ENCODE assay signal across 8 mouse cellular contexts in genomic region chr1:77516203-77516991, GRCm38 (mm10). TPM values are rescaled to one million over a fixed set of nuclear protein-coding genes. Genes with fewer than 3 reads are reported as not detected.
DNase-seq lines count a peak whose midpoint lies in the region; ATAC-seq and TF ChIP-seq lines count a peak whose summit lies in the region.

No protein-coding gene starts in this region.

- no peak for TF ChIP-seq EP300 in MEL (IDR thresholded peaks at IDR 0.05; ENCODE audit: low read depth in 1 of 2, low read length in 2 of 2)

- H3K36me3 ChIP-seq in MEL (ENCODE audit: control insufficient read depth in 1 of 2, insufficient read depth in 2 of 2, low read length in 2 of 2), result no peaks in the 10 kb centered on the region
- no peaks in the 10 kb centered on the region for H3K36me3 ChIP-seq in lung, embryonic 15.5 days

- H3K4me3 ChIP-seq in MEL (ENCODE audit: control insufficient read depth in 1 of 2, insufficient read depth in 1 of 2, low read depth in 2 of 2, low read length in 2 of 2), result no peak overlapping the region
- peak overlapping the region; percentile 67 for H3K4me3 ChIP-seq in lung, embryonic 15.5 days

- no peaks in the 10 kb centered on the region for H3K9me3 ChIP-seq in MEL (replicated peaks; ENCODE audit: insufficient read depth, low read length)
- no peaks in the 10 kb centered on the region for H3K9me3 ChIP-seq in lung, embryonic 15.5 days

- peak overlapping the region; percentile 91 for H3K4me2 ChIP-seq in lung, embryonic 15.5 days

- no peaks in the 10 kb centered on the region for H3K79me2 ChIP-seq in MEL (ENCODE audit: control insufficient read depth, insufficient read depth, low read length, poor library complexity)

- peak; percentile 2; the same call in 1 of the 2 replicates for TF ChIP-seq RAD21 in MEL (IDR thresholded peaks at IDR 0.05; ENCODE audit: low read depth, low read length)

- TF ChIP-seq CTCF in MEL (IDR thresholded peaks at IDR 0.05 in 2 of 3, conservative IDR thresholded peaks at IDR 0.05 in 1 of 3; ENCODE audit: control insufficient read depth in 1 of 3, insufficient read depth in 1 of 3, low read depth in 2 of 3, low read length in 3 of 3, poor library complexity in 1 of 3, severe bottlenecking in 1 of 3), result peak in 1 of 3 experiments; percentile 45; a peak in 3 of 6 replicates

- H3K9ac ChIP-seq in MEL (ENCODE audit: control insufficient read depth, low read depth, low read length, poor library complexity, severe bottlenecking), result no peak overlapping the region
- peak overlapping the region; percentile 50 for H3K9ac ChIP-seq in lung, embryonic 15.5 days

- peak; percentile 55 for ATAC-seq in frontal cortex, adult (ENCODE audit: low TSS enrichment)
- ATAC-seq in hematopoietic stem cell, adult 5-6 weeks (replicated peaks in 1 of 2; ENCODE audit: insufficient read depth in 1 of 2, low FRiP score in 2 of 2, low TSS enrichment in 1 of 2, low read depth in 1 of 2, poor library complexity in 2 of 2, severe bottlenecking in 2 of 2), result peak; percentile 80 to 81
- peak; percentile 37; the same call in 1 of the 2 replicates for ATAC-seq in lung, embryonic 15.5 days (ENCODE audit: borderline replicate concordance, extremely low read depth, low FRiP score, low TSS enrichment)

- TF ChIP-seq POLR2A in MEL (IDR thresholded peaks at IDR 0.05; ENCODE audit: control insufficient read depth in 1 of 2, insufficient read depth in 1 of 2, low read depth in 1 of 2, low read length in 2 of 2, poor library complexity in 1 of 2), result no peak

- no peaks in the 10 kb centered on the region for H3K27me3 ChIP-seq in MEL (ENCODE audit: control insufficient read depth in 1 of 2, insufficient read depth in 2 of 2, low read length in 2 of 2)
- H3K27me3 ChIP-seq in lung, embryonic 15.5 days, result peaks cover 8% of the 10 kb centered on the region; the same call in 1 of the 2 replicates

- DNase-seq in MEL (ENCODE audit: low read depth, low spot score), result peak; percentile 1
- peak; percentile 88 for DNase-seq in cerebellum, adult 8-10 months
- peak; percentile 91 for DNase-seq in layer of hippocampus, adult 9-11 months
- peak; percentile 64 for DNase-seq in ovary, adult 18-20 months (ENCODE audit: low spot score)
- DNase-seq in thymus, adult 18-20 months, result peak; percentile 26 to 27

- H3K4me1 ChIP-seq in MEL (ENCODE audit: control insufficient read depth in 1 of 2, insufficient read depth in 2 of 2, low read length in 2 of 2), result no peaks in the 10 kb centered on the region
- peaks cover 29% of the 10 kb centered on the region for H3K4me1 ChIP-seq in lung, embryonic 15.5 days

- WGBS in lung, embryonic 15.5 days, result 2% methylated on average over 36 of the region's 36 CpGs

- H3K27ac ChIP-seq in MEL (ENCODE audit: control insufficient read depth, low read depth, low read length), result no peak overlapping the region
- peak overlapping the region; percentile 82 for H3K27ac ChIP-seq in lung, embryonic 15.5 days

TF ChIP-seq in MEL, 35 proteins besides CTCF, POLR2A, EP300 and RAD21:
- TF ChIP-seq NRF1 (IDR thresholded peaks at IDR 0.05; ENCODE audit: insufficient read depth, low read depth, low read length, poor library complexity, severe bottlenecking), result no peak
- no peak for TF ChIP-seq ZKSCAN1 (IDR thresholded peaks at IDR 0.05; ENCODE audit: low read depth, low read length)
- no peak for TF ChIP-seq ETS1 (IDR thresholded peaks at IDR 0.05; ENCODE audit: low read depth, low read length)
- TF ChIP-seq POLR2AphosphoS5 (IDR thresholded peaks at IDR 0.05; ENCODE audit: borderline replicate concordance, low read depth, low read length), result no peak
- no peak for TF ChIP-seq UBTF (IDR thresholded peaks at IDR 0.05; ENCODE audit: borderline replicate concordance, insufficient read depth, low read depth, low read length)
- no peak for TF ChIP-seq CHD1 (IDR thresholded peaks at IDR 0.05; ENCODE audit: low read depth, low read length)
- TF ChIP-seq BHLHE40 (IDR thresholded peaks at IDR 0.05; ENCODE audit: borderline replicate concordance, low read depth, low read length), result no peak

RNA-seq across cellular contexts. Expression of gene Epha4, which starts 1.5 kb away (rescaled TPM):
- total RNA-seq in MEL (2012; rRNA removed), result not detected in 2 replicates
- not detected for polyA plus RNA-seq in MEL (2012; ENCODE audit: insufficient read depth in 1 of 2, insufficient read length in 2 of 2, low read depth in 1 of 2, low replicate concordance in 2 of 2, missing spikeins in 1 of 2)
- total RNA-seq in hematopoietic stem cell, adult 5-6 weeks (2017), result 0.79 and 1.9 TPM in 2 replicates
- 14.2 and 16.9 TPM in 2 replicates for polyA plus RNA-seq in lung, embryonic 15.5 days (2015; fragmentation: Nextera tagmentation; extraction: Ambion mirVana)

Comparison
In these comparisons a context has a peak if more than half of its experiments do, and no peak if none do; other contexts are left out.
1. DNase-seq: peak in every context shown above with its lines; median percentile 91 in layer of hippocampus, adult 9-11 months; 88 in cerebellum, adult 8-10 months; 64 in ovary, adult 18-20 months; 26 in thymus, adult 18-20 months; 1 in MEL.